Mouse (Mus musculus) B cell, adult 62 days (primary cell): ENCODE results near the gene 9430097D07Rik. TPM values are rescaled to one million over a fixed set of nuclear protein-coding genes. Genes with fewer than 3 reads are reported as not detected.

Experiments used
- total RNA-seq: library from RNA; stranded (reverse); gene quantifications from 4 replicates; pipeline ENCODE4 v1.2.4, GENCODE M21; 2023

9430097D07Rik gene
- not detected in 4 replicates for total RNA-seq

GRCm38 (mm10) chr2:32575586-32576160, at the start of gene 9430097D07Rik:
Gene 9430097D07Rik (minus strand): TSS chr2:32575684.

GRCm38 (mm10) chr2:32621517-32621859, 46.0 kb upstream of the 9430097D07Rik start, which contains the start of gene Ak1:
Gene Ak1 (plus strand): TSS chr2:32621758.

GRCm38 (mm10) chr2:32599409-32599808, 23.9 kb upstream of the 9430097D07Rik start, which contains the start of gene St6galnac6:
Gene St6galnac6 (plus strand): TSS chr2:32599709.

GRCm38 (mm10) chr2:32586871-32587351, 11.4 kb upstream of the 9430097D07Rik start, which contains the start of gene St6galnac4:
Gene St6galnac4 (plus strand): TSS chr2:32587095.

GRCm38 (mm10) chr2:32574497-32574896, 987 bp downstream of the 9430097D07Rik start, which contains the start of gene Pip5kl1:
Gene Pip5kl1 (plus strand): TSS chr2:32574797.

GRCm38 (mm10) chr2:32570698-32571494, 4.6 kb downstream of the 9430097D07Rik start, which contains the start of gene Dpm2:
Gene Dpm2 (plus strand): TSS chr2:32570858.

GRCm38 (mm10) chr2:32534733-32535471, 40.6 kb downstream of the 9430097D07Rik start, which contains the start of gene Fam102a:
Gene Fam102a (plus strand): TSS chr2:32535332.

Other genes starting within 250 kb of the 9430097D07Rik start
- gene Ciz1, start 223.4 kb downstream of the 9430097D07Rik start, total RNA-seq = 129 to 145 TPM (median 135 TPM) in 4 replicates
- gene Dnm1, start 222.3 kb downstream of the 9430097D07Rik start, total RNA-seq = 0.53 TPM in 1 of 4 replicates, not detected in the others
- gene 1110008P14Rik, start 193.7 kb downstream of the 9430097D07Rik start, total RNA-seq = 45.9 to 49.6 TPM (median 48.1 TPM) in 4 replicates
- 1.1 to 2.4 TPM (median 2.2 TPM) in 3 of 4 replicates, not detected in the other for gene Lcn2, start 187.4 kb downstream of the 9430097D07Rik start, total RNA-seq
- gene Ptges2, start 179.8 kb downstream of the 9430097D07Rik start, total RNA-seq = 7.4 to 9.9 TPM (median 9.3 TPM) in 4 replicates
- gene Naif1, start 125.2 kb downstream of the 9430097D07Rik start, total RNA-seq = 4.3 to 4.8 TPM (median 4.6 TPM) in 4 replicates
- 38.8 to 45.2 TPM (median 41.0 TPM) in 4 replicates for gene Slc25a25, start 124.2 kb downstream of the 9430097D07Rik start, total RNA-seq
- 67.0 to 70.2 TPM (median 68.4 TPM) in 4 replicates for gene Fam102a, start 40.4 kb downstream of the 9430097D07Rik start, total RNA-seq
- gene Dpm2, start 4.8 kb downstream of the 9430097D07Rik start, total RNA-seq = 51.3 to 67.8 TPM (median 59.1 TPM) in 4 replicates
- 0.57 to 2.8 TPM (median 1.4 TPM) in 4 replicates for gene Pip5kl1, start 887 bp downstream of the 9430097D07Rik start, total RNA-seq
- gene St6galnac4, start 11.4 kb upstream of the 9430097D07Rik start, total RNA-seq = 59.5 to 63.4 TPM (median 60.8 TPM) in 4 replicates
- 6.1 to 11.7 TPM (median 8.8 TPM) in 4 replicates for gene St6galnac6, start 24.0 kb upstream of the 9430097D07Rik start, total RNA-seq
- 0.29 to 1.5 TPM (median 1.2 TPM) in 3 of 4 replicates, not detected in the other for gene Ak1, start 46.1 kb upstream of the 9430097D07Rik start, total RNA-seq
- gene Eng, start 70.9 kb upstream of the 9430097D07Rik start, total RNA-seq = 0.36 to 0.98 TPM (median 0.64 TPM) in 4 replicates
- gene Fpgs, start 128.5 kb upstream of the 9430097D07Rik start, total RNA-seq = 28.2 to 32.0 TPM (median 29.1 TPM) in 4 replicates
- gene Cdk9, start 137.4 kb upstream of the 9430097D07Rik start, total RNA-seq = 141 to 157 TPM (median 152 TPM) in 4 replicates
- gene Sh2d3c, start 145.4 kb upstream of the 9430097D07Rik start, total RNA-seq = 87.7 to 98.5 TPM (median 92.5 TPM) in 4 replicates
- not detected in 4 replicates for gene 6330409D20Rik, start 165.3 kb upstream of the 9430097D07Rik start, total RNA-seq
- 29.3 to 33.7 TPM (median 32.8 TPM) in 4 replicates for gene Tor2a, start 181.6 kb upstream of the 9430097D07Rik start, total RNA-seq
- 0.27 TPM in 1 of 4 replicates, not detected in the others for gene Ttc16, start 199.9 kb upstream of the 9430097D07Rik start, total RNA-seq
- gene Ptrh1, start 200.1 kb upstream of the 9430097D07Rik start, total RNA-seq = 3.1 to 7.2 TPM (median 4.9 TPM) in 4 replicates
- not detected in 4 replicates for gene Cfap157, start 208.7 kb upstream of the 9430097D07Rik start, total RNA-seq